Mouse (Mus musculus) ES-E14 (cell line): ENCODE measurements at regions not wholly inside any gene's neighbourhood (a gene's known extent, or its start where the extent isn't known, plus 50 kb on each side); places are given as distances from the start of the nearest gene placed in this dataset.

Experiments used
- CHD2 ChIP-seq: IDR thresholded peaks from 2 replicates; pipeline ENCODE4 v1.6.1; 2014; ENCODE audit warnings: mild to moderate bottlenecking, low read depth, low read length, inconsistent platforms
- HCFC1 ChIP-seq: IDR thresholded peaks from 2 replicates; pipeline ENCODE4 v1.6.1; 2012; ENCODE audit warnings: low read length, inconsistent platforms, borderline replicate concordance; ENCODE audit not compliant: insufficient read depth
- MAFK ChIP-seq: IDR thresholded peaks from 2 replicates; pipeline ENCODE4 v1.6.1; 2014; ENCODE audit warnings: mild to moderate bottlenecking, low read depth, low read length, inconsistent platforms; ENCODE audit not compliant: insufficient read depth
- ZC3H11A ChIP-seq: IDR thresholded peaks from 2 replicates; pipeline ENCODE4 v1.6.1; 2012; ENCODE audit warnings: low read depth, mild to moderate bottlenecking, inconsistent platforms, low read length, borderline replicate concordance

GRCm38 (mm10) chrX:82809171-82809570 is 139.5 kb upstream of the Dmd start:
- TF ChIP-seq ZC3H11A (no peak), CHD2 (no peak), MAFK (no peak), HCFC1 (no peak)
